Mouse (Mus musculus): ENCODE results near the gene Gosr2. TPM values are rescaled to one million over a fixed set of nuclear protein-coding genes. Genes with fewer than 3 reads are reported as not detected.

Gosr2 gene
- total and polyA plus RNA-seq, 3 experiments: 93.7 to 108 (median 107) TPM

GRCm38 (mm10) chr11:103688980-103689378, 8.7 kb downstream of the Gosr2 start:
- TF ChIP-seq NRF1 (IDR thresholded peaks at IDR 0.05; ENCODE audit: low read depth, low read length) (no peak), MAFK (IDR thresholded peaks at IDR 0.05; ENCODE audit: insufficient replicate concordance, low read length) (0 out of 2 replicates have a peak, but pooled peaks have one; percentile 6), RAD21 (IDR thresholded peaks at IDR 0.05; ENCODE audit: low read depth, low read length) (no peak), MEF2A (IDR thresholded peaks at IDR 0.05; ENCODE audit: borderline replicate concordance, low read depth, low read length) (no peak), ZNF384 (IDR thresholded peaks at IDR 0.05; ENCODE audit: low read depth, low read length) (no peak), CTCF (conservative IDR thresholded peaks at IDR 0.05 in 1 of 2, IDR thresholded peaks at IDR 0.05 in 1 of 2; ENCODE audit: low read depth in 2 of 2, low read length in 2 of 2) (no peak), ZKSCAN1 (IDR thresholded peaks at IDR 0.05; ENCODE audit: borderline replicate concordance, low read depth, low read length) (no peak)
- dilution Hi-C loops (cut with MboI; ENCODE audit: extremely low pct_ligation_motif_present, extremely low pct_unique_long_range_greater_than_20kb, low sequenced_read_pairs): no loop called here

GRCm38 (mm10) chr11:103688271-103688979, 9.3 kb downstream of the Gosr2 start:
- Histone ChIP-seq H3K27ac (ENCODE audit: insufficient read depth, low read depth) (no peak overlapping the region), H3K79me2 (replicated peaks; ENCODE audit: control insufficient read depth, extremely low read depth, insufficient read depth, poor library complexity, severe bottlenecking) (peaks cover 34% of the 10 kb centered on the region), H3K4me3 (replicated peaks in 1 of 3; ENCODE audit: low read depth in 2 of 3, low read length in 2 of 3, poor library complexity in 1 of 3) (no peak overlapping the region), H3K4me1 (ENCODE audit: control insufficient read depth in 1 of 2, insufficient read depth in 2 of 2) (peaks cover 3 to 28% of the 10 kb centered on the region in 2 experiments; a peak in 3 of 4 replicates), H3K9me3 (replicated peaks; ENCODE audit: low read length) (no peaks in the 10 kb centered on the region), H3K4me2 (ENCODE audit: insufficient read depth, low read depth, poor library complexity, severe bottlenecking) (no peak overlapping the region), H3K36me3 (replicated peaks in 1 of 2; ENCODE audit: control insufficient read depth in 1 of 2, insufficient read depth in 1 of 2, low read length in 1 of 2) (peaks cover 50 to 89% of the 10 kb centered on the region in 2 experiments), H3K9ac (ENCODE audit: insufficient read depth, low read depth) (no peak overlapping the region), H3K27me3 (replicated peaks) (no peaks in the 10 kb centered on the region)
- peak; percentile 24 for DNase-seq (ENCODE audit: extremely low read depth)
- in situ Hi-C loops (cut with MboI; ENCODE audit: low pct_ligation_motif_present, low pct_unique_long_range_greater_than_20kb, low sequenced_read_pairs): no loop called here
- TF ChIP-seq BHLHE40 (IDR thresholded peaks at IDR 0.05; ENCODE audit: low read depth, low read length) (no peak), KAT2A (IDR thresholded peaks at IDR 0.05; ENCODE audit: insufficient replicate concordance, low read length) (no peak), PAX5 (IDR thresholded peaks at IDR 0.05; ENCODE audit: low read length) (no peak), USF2 (conservative IDR thresholded peaks at IDR 0.05; ENCODE audit: low read depth, low read length) (no peak), RCOR1 (conservative IDR thresholded peaks at IDR 0.05; ENCODE audit: low read depth, low read length) (no peak), ZC3H11A (IDR thresholded peaks at IDR 0.05; ENCODE audit: low read depth, low read length) (no peak), UBTF (IDR thresholded peaks at IDR 0.05; ENCODE audit: low read depth, low read length) (no peak), CHD1 (IDR thresholded peaks at IDR 0.05; ENCODE audit: low read depth, low read length) (no peak), TCF12 (IDR thresholded peaks at IDR 0.05; ENCODE audit: low read depth, low read length) (no peak), JUN (IDR thresholded peaks at IDR 0.05; ENCODE audit: insufficient read depth, low read depth, low read length) (no peak), ETS1 (conservative IDR thresholded peaks at IDR 0.05; ENCODE audit: low read depth, low read length) (no peak)
- dilution Hi-C loops (cut with MboI; ENCODE audit: extremely low pct_ligation_motif_present, extremely low pct_unique_long_range_greater_than_20kb, low sequenced_read_pairs): no loop called here

More at GRCm38 (mm10) chr11:103688980-103689378, 8.7 kb downstream of the Gosr2 start:
- H3K4me1 ChIP-seq (ENCODE audit: control insufficient read depth in 1 of 2, insufficient read depth in 2 of 2): peaks cover 3 to 29% of the 10 kb centered on the region in 2 experiments; a peak in 3 of 4 replicates
- no peak overlapping the region for H3K4me3 ChIP-seq (replicated peaks in 1 of 3; ENCODE audit: low read depth in 2 of 3, low read length in 2 of 3, poor library complexity in 1 of 3)
- peaks cover 44 to 85% of the 10 kb centered on the region in 2 experiments for H3K36me3 ChIP-seq (replicated peaks in 1 of 2; ENCODE audit: control insufficient read depth in 1 of 2, insufficient read depth in 1 of 2, low read length in 1 of 2)
- H3K27ac ChIP-seq (ENCODE audit: insufficient read depth, low read depth): no peak overlapping the region
- no peaks in the 10 kb centered on the region for H3K27me3 ChIP-seq (replicated peaks)
- H3K9ac ChIP-seq (ENCODE audit: insufficient read depth, low read depth): no peak overlapping the region
- DNase-seq (ENCODE audit: extremely low read depth): peak; percentile 29
- H3K9me3 ChIP-seq (replicated peaks; ENCODE audit: low read length): no peaks in the 10 kb centered on the region
- H3K4me2 ChIP-seq (ENCODE audit: insufficient read depth, low read depth, poor library complexity, severe bottlenecking): no peak overlapping the region
- H3K79me2 ChIP-seq (replicated peaks; ENCODE audit: control insufficient read depth, extremely low read depth, insufficient read depth, poor library complexity, severe bottlenecking): peaks cover 36% of the 10 kb centered on the region
- in situ Hi-C loops (cut with MboI; ENCODE audit: low pct_ligation_motif_present, low pct_unique_long_range_greater_than_20kb, low sequenced_read_pairs): no loop called here

Data from CH12.LX (cell line).